Mouse (Mus musculus): ENCODE results near the gene Anxa5.

DNA sequence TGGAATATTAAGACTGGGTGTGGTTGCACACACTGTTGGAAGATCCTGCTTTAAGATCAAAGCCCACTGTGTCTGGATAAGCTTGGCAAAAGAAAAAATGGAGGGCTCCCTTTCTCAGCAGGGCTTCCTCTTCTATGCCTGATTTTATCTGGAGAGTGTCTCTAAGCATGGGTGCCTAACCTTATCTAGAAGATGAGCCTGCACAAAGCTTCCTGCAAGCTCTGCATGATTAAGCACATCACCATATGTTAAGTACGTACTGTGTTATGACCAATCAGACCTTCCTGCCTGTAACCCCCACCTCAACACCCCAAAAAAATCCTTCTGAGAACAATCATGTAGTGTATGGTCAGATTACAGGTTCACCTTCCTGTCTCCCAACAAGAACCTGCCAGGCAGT is 45.3 kb downstream of the Anxa5 start:
- TF ChIP-seq POLR2A (IDR thresholded peaks at IDR 0.05; ENCODE audit: low read depth, low read length) = no peak
- TF ChIP-seq SMC3 (IDR thresholded peaks at IDR 0.05; ENCODE audit: low read depth, low read length) = no peak
- no peak for TF ChIP-seq TCF12 (IDR thresholded peaks at IDR 0.05; ENCODE audit: low read depth, low read length)
- no peak for TF ChIP-seq IRF4 (IDR thresholded peaks at IDR 0.05; ENCODE audit: low read depth, low read length)
- no peak for TF ChIP-seq POLR2AphosphoS2 (IDR thresholded peaks at IDR 0.05; ENCODE audit: low read depth, low read length)
- TF ChIP-seq CTCF (conservative IDR thresholded peaks at IDR 0.05 in 1 of 2, IDR thresholded peaks at IDR 0.05 in 1 of 2; ENCODE audit: low read depth in 2 of 2, low read length in 2 of 2) = no peak
- no peak for TF ChIP-seq USF1 (IDR thresholded peaks at IDR 0.05; ENCODE audit: low read depth, low read length)
- TF ChIP-seq RAD21 (IDR thresholded peaks at IDR 0.05; ENCODE audit: low read depth, low read length) = no peak
- TF ChIP-seq MYC (IDR thresholded peaks at IDR 0.05; ENCODE audit: low read depth, low read length) = no peak
- no peak for TF ChIP-seq EP300 (IDR thresholded peaks at IDR 0.05; ENCODE audit: low read length)
- TF ChIP-seq ZKSCAN1 (IDR thresholded peaks at IDR 0.05; ENCODE audit: borderline replicate concordance, low read depth, low read length) = no peak
- no peak for TF ChIP-seq ZMIZ1 (IDR thresholded peaks at IDR 0.05; ENCODE audit: low read depth, low read length)
- no peak for TF ChIP-seq TBP (conservative IDR thresholded peaks at IDR 0.05; ENCODE audit: low read depth, low read length)
